Mouse (Mus musculus) small intestine, adult 2 months (tissue): Measurements from ENCODE around the gene Ptrh2.

ENCODE experiments used
- CTCF ChIP-seq: fragments of 200-500 bp; IDR thresholded peaks from 2 replicates; pipeline ENCODE4 v1.5.1; 2012; ENCODE audit warnings: low read depth, mild to moderate bottlenecking, control low read depth, inconsistent platforms, low read length, moderate library complexity, mixed read lengths; ENCODE audit not compliant: insufficient replicate concordance, insufficient read length; ENCODE audit errors: extremely low read depth
- POLR2A ChIP-seq: fragments of 200-500 bp; IDR thresholded peaks from 2 replicates; pipeline ENCODE4 v1.6.1; 2012; ENCODE audit warnings: low read depth, mild to moderate bottlenecking, control low read depth, inconsistent platforms, low read length, moderate library complexity

DNA sequence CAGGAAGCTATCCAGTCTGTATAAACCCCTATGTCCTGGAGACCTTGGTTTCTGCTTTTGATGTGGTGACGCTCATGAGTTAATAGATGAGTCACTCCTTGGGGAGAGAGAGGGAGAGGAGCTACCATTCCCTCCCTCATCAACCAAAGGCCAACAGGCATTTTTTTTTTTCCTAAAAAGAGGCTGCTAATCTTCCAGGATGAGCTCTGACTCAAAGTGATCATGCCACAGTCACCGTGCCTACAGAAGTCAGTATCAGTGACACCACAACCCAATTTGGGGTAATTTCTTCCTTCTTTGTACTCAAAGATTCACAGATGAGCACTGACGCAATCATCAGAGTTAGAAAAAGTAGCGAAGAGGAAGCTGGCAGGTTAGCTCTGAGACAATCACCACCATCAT lies 31.2 kb upstream of the Ptrh2 start:
- no peak for TF ChIP-seq CTCF
- no peak for TF ChIP-seq POLR2A
